Mouse (Mus musculus) CH12.LX (cell line): ENCODE data around the gene Ccdc120. TPM values are rescaled to one million over a fixed set of nuclear protein-coding genes. Genes with fewer than 3 reads are reported as not detected.

Source experiments
- DNase-seq: peaks from one replicate; pipeline ENCODE4 v3.0.0-alpha.2; 2013; ENCODE audit errors: extremely low read depth
- H3K27ac ChIP-seq: 2 replicates; pipeline ENCODE4 v1.5.1; 2012; ENCODE audit warnings: low read depth, mild to moderate bottlenecking, control low read depth, moderate library complexity; ENCODE audit not compliant: insufficient read depth
- H3K27me3 ChIP-seq: replicated peaks from 2 replicates; pipeline ENCODE3; 2012; ENCODE audit warnings: inconsistent platforms
- H3K36me3 ChIP-seq, 2 experiments: replicated peaks in 1 of 2; 2 replicates each; pipeline versions ENCODE3 to v1.6.1; 2012; ENCODE audit warnings: inconsistent platforms in 1 of 2, low read length in 1 of 2, mild to moderate bottlenecking in 1 of 2, mixed read lengths in 1 of 2, moderate library complexity in 1 of 2; ENCODE audit not compliant: control insufficient read depth in 1 of 2, insufficient read depth in 1 of 2
- H3K4me1 ChIP-seq, 2 experiments: 2 replicates each; pipeline ENCODE4 v1.6.1; 2012; ENCODE audit warnings: inconsistent platforms in 1 of 2, moderate library complexity in 1 of 2; ENCODE audit not compliant: insufficient read depth in 2 of 2, control insufficient read depth in 1 of 2
- H3K4me2 ChIP-seq: 2 replicates; pipeline ENCODE4 v1.6.1; 2012; ENCODE audit warnings: low read depth, mild to moderate bottlenecking, control low read depth; ENCODE audit not compliant: poor library complexity, insufficient read depth, severe bottlenecking
- H3K4me3 ChIP-seq, 3 experiments: fragments of 150-350 bp in 1 of 3; sonication (generic) in 1 of 3; replicated peaks in 1 of 3; 2 replicates each; pipeline versions ENCODE3 to v1.5.1; 2011 to 2012; ENCODE audit warnings: low read depth in 2 of 3, low read length in 2 of 3, mild to moderate bottlenecking in 2 of 3, moderate library complexity in 2 of 3, control low read depth in 1 of 3, improper control_type of control experiment in 1 of 3, inconsistent platforms in 1 of 3, mixed read lengths in 1 of 3; ENCODE audit not compliant: poor library complexity in 1 of 3
- H3K79me2 ChIP-seq: replicated peaks from 2 replicates; pipeline ENCODE4 v1.6.1; 2012; ENCODE audit warnings: mild to moderate bottlenecking, moderate library complexity; ENCODE audit not compliant: control insufficient read depth, poor library complexity, insufficient read depth, severe bottlenecking; ENCODE audit errors: extremely low read depth
- H3K9ac ChIP-seq: 2 replicates; pipeline ENCODE4 v1.6.1; 2012; ENCODE audit warnings: low read depth, mild to moderate bottlenecking, control low read depth, moderate library complexity; ENCODE audit not compliant: insufficient read depth
- H3K9me3 ChIP-seq: replicated peaks from 2 replicates; pipeline ENCODE3; 2012; ENCODE audit warnings: low read length, inconsistent platforms, mixed read lengths
- BHLHE40 ChIP-seq: IDR thresholded peaks from 2 replicates; pipeline ENCODE4 v1.6.1; 2011; ENCODE audit warnings: mild to moderate bottlenecking, low read depth, low read length, improper control_type of control experiment
- E2F4 ChIP-seq: IDR thresholded peaks from 2 replicates; pipeline ENCODE4 v1.6.1; 2011; ENCODE audit warnings: low read depth, low read length, improper control_type of control experiment; ENCODE audit not compliant: insufficient replicate concordance
- MAFK ChIP-seq: IDR thresholded peaks from 2 replicates; pipeline ENCODE4 v1.6.1; 2011; ENCODE audit warnings: low read length, improper control_type of control experiment; ENCODE audit not compliant: insufficient replicate concordance
- MYC ChIP-seq: IDR thresholded peaks from 2 replicates; pipeline ENCODE4 v1.6.1; 2011; ENCODE audit warnings: low read depth, mild to moderate bottlenecking, improper control_type of control experiment, low read length
- NRF1 ChIP-seq: IDR thresholded peaks from 2 replicates; pipeline ENCODE4 v1.6.1; 2014; ENCODE audit warnings: low read depth, mild to moderate bottlenecking, inconsistent platforms, low read length, improper control_type of control experiment, moderate library complexity
- POLR2A ChIP-seq: IDR thresholded peaks from 2 replicates; pipeline ENCODE4 v1.6.1; 2011; ENCODE audit warnings: low read depth, mild to moderate bottlenecking, improper control_type of control experiment, low read length
- RCOR1 ChIP-seq: conservative IDR thresholded peaks from 2 replicates; pipeline ENCODE4 v1.6.1; 2012; ENCODE audit warnings: low read depth, mild to moderate bottlenecking, inconsistent platforms, low read length, improper control_type of control experiment
- SMC3 ChIP-seq: IDR thresholded peaks from 2 replicates; pipeline ENCODE4 v1.6.1; 2011; ENCODE audit warnings: low read depth, low read length, improper control_type of control experiment
- TCF12 ChIP-seq: IDR thresholded peaks from 2 replicates; pipeline ENCODE4 v1.6.1; 2014; ENCODE audit warnings: low read depth, mild to moderate bottlenecking, inconsistent platforms, low read length, improper control_type of control experiment
- ZC3H11A ChIP-seq: IDR thresholded peaks from 2 replicates; pipeline ENCODE4 v1.6.1; 2012; ENCODE audit warnings: low read depth, mild to moderate bottlenecking, inconsistent platforms, low read length, improper control_type of control experiment
- dilution Hi-C: fragments of 300-500 bp; cut with MboI; formaldehyde crosslinking; loops from 2 replicates; pipeline ENCODE4 v1.14.3; 2020; ENCODE audit warnings: low sequenced_read_pairs; ENCODE audit not compliant: extremely low pct_unique_long_range_greater_than_20kb, extremely low pct_ligation_motif_present
- in situ Hi-C: fragments of 300-500 bp; cut with MboI; formaldehyde crosslinking; loops from 3 replicates; pipeline ENCODE4 v1.14.3; 2019; ENCODE audit warnings: low sequenced_read_pairs, low pct_ligation_motif_present, low pct_unique_long_range_greater_than_20kb, mixed read lengths
- polyA plus RNA-seq: library from polyadenylated mRNA; unstranded; fragments of >175 nt; gene quantifications from 2 replicates; pipeline ENCODE4 v1.2.1, GENCODE M21; 2012; ENCODE audit warnings: low read depth; ENCODE audit not compliant: insufficient read length
- total RNA-seq, 2 experiments: library from RNA; depleted of rRNA; stranded (reverse); fragments of 300-350 nt in 1 of 2; fragments of >200 nt in 1 of 2; gene quantifications; 2 replicates each; pipeline ENCODE4 v1.2.3; 2012 to 2014

Ccdc120 gene
- total and polyA plus RNA-seq, 3 experiments, result 4.4 to 9.0 (median 6.9) TPM

DNA sequence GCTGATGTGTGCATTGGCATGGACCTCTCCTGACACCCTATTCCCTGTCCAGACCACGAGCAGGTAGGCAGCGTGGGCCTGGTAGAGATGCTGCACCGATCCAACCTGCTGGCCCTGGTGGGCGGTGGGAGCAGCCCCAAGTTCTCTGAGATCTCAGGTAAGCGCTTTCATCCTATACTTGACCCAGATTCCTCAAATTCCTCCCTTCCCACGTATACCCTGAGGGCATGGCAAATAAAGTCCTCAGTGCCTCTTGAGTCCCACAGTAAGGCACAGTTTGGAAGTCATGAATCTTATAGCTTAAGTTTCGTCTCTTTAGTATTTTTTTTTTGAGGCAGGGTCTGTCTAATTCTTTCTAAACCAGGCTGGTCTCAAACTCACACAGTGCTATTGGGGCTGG is 26.6 kb downstream of the Ccdc120 start:
- in situ Hi-C loops (no loop called here), dilution Hi-C loops (no loop called here)
- Histone ChIP-seq H3K4me1 (peaks cover 9 to 20% of the 10 kb centered on the region in 2 experiments), H3K79me2 (peaks cover 13% of the 10 kb centered on the region), H3K27ac (no peak overlapping the region), H3K4me2 (no peak overlapping the region), H3K9me3 (no peaks in the 10 kb centered on the region), H3K27me3 (no peaks in the 10 kb centered on the region), H3K36me3 (peaks cover 28 to 41% of the 10 kb centered on the region in 2 experiments), H3K4me3 (no peak overlapping the region), H3K9ac (no peak overlapping the region)
- no peak for DNase-seq
- no peak for TF ChIP-seq MAFK
- TF ChIP-seq MYC, result no peak
- no peak for TF ChIP-seq ZC3H11A
- TF ChIP-seq TCF12, result no peak
- no peak for TF ChIP-seq E2F4

DNA sequence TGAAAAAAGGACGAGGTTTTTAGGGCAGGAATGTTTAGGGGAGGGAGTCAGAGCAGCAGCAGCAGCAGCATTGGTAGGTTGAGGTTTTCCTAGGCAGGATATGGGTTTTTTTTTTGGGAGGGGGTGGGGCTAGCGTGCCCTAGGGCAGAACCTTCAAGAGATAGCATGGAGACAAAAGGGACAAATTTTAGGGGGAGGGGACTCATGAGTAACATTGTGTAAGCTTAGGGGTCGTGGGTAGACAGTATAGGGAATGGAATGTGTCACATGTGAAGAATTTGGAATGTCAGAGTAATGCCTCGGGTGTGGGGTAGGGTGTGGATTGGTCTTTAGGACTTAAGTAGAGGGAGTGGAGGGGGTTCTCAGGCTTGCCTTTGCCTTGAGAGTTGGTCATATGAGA is 28.0 kb downstream of the Ccdc120 start:
- dilution Hi-C loops (no loop called here), in situ Hi-C loops (no loop called here)
- no peaks in the 10 kb centered on the region for H3K27me3 ChIP-seq
- no peak overlapping the region for H3K27ac ChIP-seq
- peaks cover 28 to 41% of the 10 kb centered on the region in 2 experiments for H3K36me3 ChIP-seq
- H3K4me2 ChIP-seq, result peak overlapping the region; percentile 93
- H3K9me3 ChIP-seq, result no peaks in the 10 kb centered on the region
- DNase-seq, result no peak
- H3K9ac ChIP-seq, result peak overlapping the region; percentile 86
- H3K4me1 ChIP-seq, result peaks cover 8 to 19% of the 10 kb centered on the region in 2 experiments
- peaks cover 9% of the 10 kb centered on the region for H3K79me2 ChIP-seq
- peak overlapping the region; percentile 68 to 90 (median 75) for H3K4me3 ChIP-seq
- TF ChIP-seq SMC3, result no peak
- TF ChIP-seq BHLHE40, result no peak
- no peak for TF ChIP-seq NRF1

DNA sequence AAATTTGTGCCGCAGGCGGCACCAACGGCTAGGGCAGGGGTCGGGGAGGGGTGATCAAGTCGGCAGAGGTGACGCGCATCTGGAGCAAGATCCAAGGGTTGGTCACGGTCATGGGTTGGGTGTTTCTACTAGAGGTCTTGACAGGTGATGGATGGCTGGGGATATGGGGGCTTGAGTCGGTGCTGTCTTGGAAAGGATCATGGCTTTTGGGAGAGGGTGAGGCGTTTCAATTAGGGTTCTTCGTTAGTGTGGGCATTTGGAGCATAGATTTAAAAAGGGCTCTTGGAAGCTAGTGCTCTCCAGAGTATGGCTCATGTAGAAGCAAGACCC is 28.5 kb downstream of the Ccdc120 start:
- H3K9me3 ChIP-seq, result no peaks in the 10 kb centered on the region
- TF ChIP-seq POLR2A, result peak; percentile 15; the same call in 1 of the 2 replicates
- TF ChIP-seq RCOR1, result no peak
- TF ChIP-seq, all 38 proteins: peak for 1
- Histone ChIP-seq H3K9ac (peak overlapping the region; percentile 86), H3K36me3 (peaks cover 24 to 36% of the 10 kb centered on the region in 2 experiments), H3K27ac (no peak overlapping the region), H3K4me1 (peaks cover 6 to 14% of the 10 kb centered on the region in 2 experiments), H3K79me2 (peaks cover 9% of the 10 kb centered on the region), H3K4me2 (0 out of 2 replicates have a peak overlapping the region, but pooled peaks have one; percentile 93), H3K27me3 (no peaks in the 10 kb centered on the region), H3K4me3 (peak overlapping the region; percentile 68 to 90 (median 75))
- no peak for DNase-seq
- dilution Hi-C loops (no loop called here), in situ Hi-C loops (no loop called here)
